Mouse (Mus musculus): ENCODE data around the gene Gm20388.

- TF ChIP-seq CTCF (IDR thresholded peaks at IDR 0.05; ENCODE audit: low read depth, low read length) (no peak), POLR2AphosphoS5 (IDR thresholded peaks at IDR 0.05; ENCODE audit: insufficient replicate concordance, low read depth, low read length) (no peak), TAL1 (conservative IDR thresholded peaks at IDR 0.05; ENCODE audit: low read depth, low read length) (no peak)
Observed at GRCm38 (mm10) chr8:120307528-120307927, 396.9 kb downstream of the Gm20388 start.

All from G1E (cell line).